Mouse (Mus musculus) brain, embryonic 14.5 days (tissue): ENCODE results near the gene Tspan32. TPM values are rescaled to one million over a fixed set of nuclear protein-coding genes. Genes with fewer than 3 reads are reported as not detected.
A peak's percentile ranks its signal among the peaks of the same experiment; 100 is the strongest.

Source experiments
- DNase-seq: peaks from one replicate; pipeline ENCODE4 v3.0.0-alpha.2; 2011; ENCODE audit warnings: low read depth
- CTCF ChIP-seq: fragments of 200-500 bp; IDR thresholded peaks from 2 replicates; pipeline ENCODE4 v1.5.1; 2012; ENCODE audit warnings: inconsistent platforms, mild to moderate bottlenecking, moderate library complexity, borderline replicate concordance; ENCODE audit not compliant: insufficient read depth, insufficient read length; ENCODE audit errors: extremely low read depth
- POLR2A ChIP-seq: fragments of 200-500 bp; IDR thresholded peaks from 2 replicates; pipeline ENCODE4 v1.6.1; 2012; ENCODE audit warnings: mild to moderate bottlenecking, inconsistent platforms, borderline replicate concordance; ENCODE audit not compliant: poor library complexity, insufficient read depth, insufficient read length, severe bottlenecking; ENCODE audit errors: extremely low read depth
- polyA plus RNA-seq: library from polyadenylated mRNA; depleted of rRNA; stranded (reverse); fragments of >200 nt; gene quantifications from 2 replicates; pipeline ENCODE4 v1.2.3, GENCODE M21; 2012

Tspan32 gene
- polyA plus RNA-seq, 1 experiment: 0.16 TPM

DNA sequence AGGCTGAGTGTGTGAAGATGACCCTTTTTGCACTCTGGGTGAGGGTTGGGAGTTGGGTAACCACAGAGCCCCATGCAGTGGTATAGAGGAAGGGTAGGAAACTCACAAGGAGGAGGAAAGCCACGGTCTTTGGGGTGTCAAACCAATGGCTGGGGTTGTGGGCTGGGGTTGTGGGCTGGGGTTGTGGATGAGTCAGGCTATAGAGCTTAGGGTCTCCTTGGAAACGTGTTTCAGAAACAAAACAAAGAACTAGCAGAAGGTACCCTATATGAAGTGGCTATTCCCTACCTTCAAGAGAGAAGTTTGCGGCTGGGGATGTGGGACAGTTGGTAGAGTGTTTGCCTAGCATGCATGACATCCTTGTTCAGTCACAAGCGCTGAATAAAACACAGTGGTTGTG, 5.2 kb downstream of the Tspan32 start:
- no peak for DNase-seq
- TF ChIP-seq CTCF (no peak), POLR2A (no peak)

DNA sequence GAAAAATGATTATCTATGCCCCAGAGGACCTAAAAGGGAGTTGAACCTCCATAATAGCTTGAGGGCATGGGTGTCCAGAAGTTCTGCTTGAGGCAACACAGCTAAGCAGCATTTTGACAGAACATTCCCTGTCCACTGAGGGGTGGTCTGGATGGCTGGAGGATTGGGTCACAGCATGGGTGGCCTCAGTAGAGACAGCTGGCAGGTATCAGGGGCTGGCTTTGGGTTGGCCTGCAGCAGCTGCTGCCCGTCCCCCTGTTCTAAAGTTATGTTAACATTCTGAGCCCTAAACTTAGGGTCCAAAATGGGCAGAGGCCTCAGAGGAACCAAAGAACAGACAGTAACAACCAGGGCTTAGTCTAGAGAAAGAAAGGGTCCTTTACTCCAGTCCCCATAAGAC, 6.4 kb downstream of the Tspan32 start:
- no peak for DNase-seq
- TF ChIP-seq CTCF: no peak
- TF ChIP-seq POLR2A: no peak

DNA sequence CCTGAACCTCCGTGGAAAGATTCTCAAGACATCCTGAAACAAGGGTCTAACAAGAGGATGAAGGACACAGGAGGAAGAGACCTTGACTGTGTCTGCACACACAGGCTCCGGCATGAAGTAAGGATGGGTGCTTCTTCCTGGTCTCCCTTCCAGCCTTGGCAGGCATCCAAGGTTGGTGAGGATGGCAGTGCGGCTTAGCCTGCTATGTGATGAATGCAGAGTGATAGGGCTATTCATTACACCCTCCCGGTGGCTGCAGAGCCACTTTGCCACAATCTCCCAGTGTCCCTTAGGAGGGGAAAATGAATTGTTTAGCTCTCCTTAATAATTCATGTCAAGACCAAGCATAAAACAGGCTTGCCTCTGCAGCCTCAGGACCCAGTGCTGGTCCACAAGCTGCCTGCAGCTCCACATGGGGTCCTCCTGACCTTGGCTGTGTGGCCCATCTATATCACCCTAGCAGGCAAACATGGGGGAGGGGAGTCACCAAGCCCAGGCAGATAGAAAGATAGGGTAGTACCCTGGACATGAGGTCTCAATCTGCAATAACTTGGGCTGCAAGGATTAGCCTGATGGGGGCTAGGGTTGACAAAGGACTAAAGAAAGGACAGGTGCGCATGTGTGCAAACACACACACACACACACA, 7.5 kb downstream of the Tspan32 start:
- TF ChIP-seq CTCF (no peak), POLR2A (no peak)
- DNase-seq: peak; percentile 68

DNA sequence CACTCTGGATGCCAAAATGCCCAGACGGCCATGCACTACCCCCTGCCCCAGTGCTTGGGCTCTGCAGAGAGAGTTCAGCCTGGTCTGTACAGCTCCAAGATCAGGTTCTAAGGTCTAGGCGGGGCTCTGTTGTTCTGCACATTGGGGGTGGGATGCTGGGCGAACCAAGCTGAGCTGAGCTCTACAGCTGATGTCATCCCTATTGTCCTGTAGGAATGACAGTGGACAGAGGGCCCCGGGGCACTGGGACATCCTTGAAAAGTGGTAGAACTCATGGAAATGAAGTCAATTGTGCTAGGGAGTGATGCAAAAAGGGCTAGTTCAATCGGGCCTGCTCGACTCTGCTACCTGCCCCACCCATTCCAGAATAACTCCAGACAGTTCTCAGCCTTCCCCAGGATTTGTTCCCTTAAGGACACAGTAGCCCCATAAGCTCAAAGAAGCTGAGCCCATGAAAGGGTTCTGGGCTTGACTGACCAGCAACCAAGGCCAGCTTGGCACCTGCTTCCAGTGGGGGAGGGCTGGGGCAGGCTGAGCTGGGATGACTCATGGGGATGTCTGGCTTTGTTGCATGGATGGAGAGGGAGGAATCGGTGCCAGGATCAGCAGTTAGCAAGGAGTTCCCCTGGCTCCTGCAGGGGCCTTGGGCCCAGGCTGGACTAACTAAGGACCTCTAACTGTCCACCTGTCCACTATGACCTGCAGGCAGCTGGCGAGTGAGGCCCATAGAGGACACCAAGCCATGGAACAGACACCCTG, 8.8 kb downstream of the Tspan32 start:
- DNase-seq: peak; percentile 34

DNA sequence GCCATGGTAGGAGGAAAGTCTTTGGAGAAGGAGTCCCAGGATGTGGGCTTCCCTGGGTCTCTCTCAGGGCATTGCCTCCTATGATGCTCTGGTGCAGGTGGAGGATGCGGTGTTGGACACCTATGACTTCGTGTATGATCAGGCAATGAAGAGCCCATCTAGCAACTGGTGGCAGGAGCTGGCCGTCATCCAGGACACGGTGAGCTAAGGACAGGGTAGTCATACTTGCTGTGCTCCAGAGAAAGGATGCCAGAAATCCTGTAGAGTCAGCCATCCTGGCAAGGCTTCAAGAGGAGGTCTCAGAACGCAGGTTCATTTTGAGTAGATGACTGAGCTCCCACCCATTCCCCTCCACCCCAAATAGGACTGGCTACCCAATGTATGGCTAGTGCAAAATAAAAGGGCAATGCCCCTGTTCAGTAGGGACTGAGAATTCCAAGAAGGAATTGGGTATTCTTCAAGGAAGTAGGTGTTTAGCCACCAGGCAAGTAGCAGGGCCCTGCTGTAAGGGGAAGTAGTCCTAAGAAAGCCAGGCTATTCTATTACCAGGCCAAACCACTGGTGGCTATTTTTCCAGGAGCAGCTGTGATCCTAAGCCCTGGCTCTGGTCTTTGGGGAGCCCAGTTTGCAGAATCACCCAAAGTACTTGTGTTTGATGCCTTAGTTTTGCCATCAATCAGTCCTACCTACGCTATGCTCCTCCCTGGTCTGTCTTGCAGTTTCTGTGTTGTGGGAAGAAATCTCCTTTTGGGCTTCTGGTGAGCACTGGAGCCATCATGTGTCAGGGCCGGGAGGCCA, 10.2 kb downstream of the Tspan32 start:
- TF ChIP-seq CTCF: no peak
- no peak for TF ChIP-seq POLR2A
- no peak for DNase-seq

More for the DNA sequence above, 8.8 kb downstream of the Tspan32 start:
- TF ChIP-seq CTCF (no peak), POLR2A (no peak)

DNA sequence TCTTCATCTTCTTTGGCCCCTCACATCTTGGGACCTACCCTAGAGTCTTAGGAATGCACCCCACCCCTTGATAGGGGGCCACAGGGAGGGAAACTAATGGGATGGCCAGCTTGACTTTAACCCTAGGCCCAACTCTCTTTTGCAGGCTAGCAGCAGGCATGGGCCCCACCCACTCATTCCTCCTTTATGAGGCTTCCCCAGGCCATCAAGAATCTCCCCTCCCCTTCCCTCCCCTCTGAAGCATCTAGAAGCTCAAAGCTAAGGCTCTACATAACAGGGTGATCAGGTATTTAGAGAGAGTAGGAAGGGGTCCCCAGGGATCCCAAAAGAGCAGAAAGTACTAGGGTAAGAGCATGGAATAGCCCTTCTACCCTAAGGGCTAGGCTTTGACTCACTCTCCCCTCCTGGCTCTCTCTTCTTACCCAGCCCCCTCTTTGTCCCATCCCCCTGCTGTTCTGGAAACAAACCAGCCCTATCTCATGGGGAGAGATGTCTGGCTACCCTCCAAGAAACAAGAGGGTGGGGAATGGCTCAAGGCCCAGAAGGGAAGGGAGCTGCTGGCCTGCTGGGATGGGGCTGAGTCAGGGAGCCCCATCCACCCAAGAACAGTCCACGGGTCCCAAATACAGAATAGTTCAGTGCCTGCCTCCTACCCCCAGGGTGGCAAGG, 11.0 kb downstream of the Tspan32 start:
- TF ChIP-seq POLR2A: no peak
- TF ChIP-seq CTCF: no peak
- DNase-seq: peak; percentile 90

DNA sequence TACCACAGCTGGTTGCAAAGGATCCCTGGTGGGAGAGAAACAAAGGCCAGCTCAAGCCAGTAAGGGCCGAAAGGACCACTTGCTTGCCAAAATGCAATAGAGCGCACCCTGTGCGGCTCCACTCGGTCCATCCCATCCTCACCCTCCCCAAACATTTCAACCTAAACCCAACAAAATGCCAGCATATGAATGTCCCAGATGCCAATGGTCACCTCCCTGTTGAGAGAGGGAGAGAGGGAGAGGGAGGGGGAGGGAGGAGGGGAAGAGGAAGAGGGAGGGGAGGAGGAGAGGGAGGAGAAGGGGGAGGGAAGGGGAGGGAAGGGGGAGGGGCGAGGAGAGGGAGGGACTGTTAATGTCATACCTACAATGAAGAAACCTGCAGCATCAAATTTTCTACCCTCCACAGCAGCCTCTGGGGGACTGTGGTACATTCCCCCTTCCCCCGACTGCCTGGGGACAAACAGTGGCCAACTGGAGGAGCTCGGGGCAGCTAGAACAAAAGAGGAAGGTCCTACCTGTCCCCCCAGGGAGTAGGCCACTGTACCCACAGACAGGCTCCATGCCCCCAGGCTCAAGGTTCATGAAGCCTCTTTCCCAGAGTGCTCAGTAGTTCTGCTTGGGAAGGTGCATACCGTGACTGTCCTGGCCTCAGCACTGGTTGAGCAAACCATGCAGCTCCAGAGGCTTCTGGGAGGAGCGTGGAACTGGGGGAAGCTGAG, 11.7 kb downstream of the Tspan32 start:
- TF ChIP-seq CTCF (no peak), POLR2A (no peak)
- peak; percentile 48 for DNase-seq

DNA sequence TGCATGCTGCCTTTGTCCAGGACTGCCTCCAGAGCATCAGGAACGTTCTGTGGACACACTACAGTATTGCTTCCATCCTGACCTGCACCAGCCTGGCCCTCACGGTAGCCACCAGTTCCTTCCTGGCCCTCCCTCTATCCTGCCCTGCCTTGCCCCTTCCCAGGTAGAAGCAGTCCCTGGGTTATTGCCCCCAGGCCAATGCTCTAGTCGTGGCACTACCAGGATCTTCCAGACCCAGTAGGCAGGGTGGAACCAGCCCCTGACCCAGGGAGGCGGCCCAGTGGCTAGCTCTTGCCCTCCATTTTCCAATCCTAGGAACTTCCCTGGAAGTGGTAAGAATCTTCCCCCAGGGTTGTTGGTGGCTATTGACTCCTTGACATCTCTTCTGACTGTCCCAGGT, 12.3 kb downstream of the Tspan32 start:
- no peak for TF ChIP-seq POLR2A
- TF ChIP-seq CTCF: no peak
- no peak for DNase-seq

DNA sequence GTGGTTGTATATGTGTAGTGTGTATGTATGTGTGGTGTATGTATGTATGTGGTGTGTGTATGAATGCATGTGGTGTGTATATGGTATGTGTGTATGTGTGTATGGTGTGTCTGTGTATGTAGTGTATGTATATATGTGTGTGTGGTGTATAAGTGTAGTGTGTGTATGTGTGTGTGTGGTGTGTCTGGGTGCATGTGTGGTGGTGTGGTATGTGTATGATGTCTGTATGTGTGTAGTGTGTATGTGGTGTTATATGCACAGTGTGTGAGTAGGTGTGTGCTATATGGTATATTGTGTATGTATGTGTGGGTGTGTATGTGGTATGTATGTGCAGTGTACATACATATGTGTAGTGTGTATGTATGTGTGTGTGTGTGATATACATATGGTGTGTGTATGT, 15.2 kb downstream of the Tspan32 start:
- no peak for DNase-seq
- TF ChIP-seq CTCF: no peak
- TF ChIP-seq POLR2A: no peak

DNA sequence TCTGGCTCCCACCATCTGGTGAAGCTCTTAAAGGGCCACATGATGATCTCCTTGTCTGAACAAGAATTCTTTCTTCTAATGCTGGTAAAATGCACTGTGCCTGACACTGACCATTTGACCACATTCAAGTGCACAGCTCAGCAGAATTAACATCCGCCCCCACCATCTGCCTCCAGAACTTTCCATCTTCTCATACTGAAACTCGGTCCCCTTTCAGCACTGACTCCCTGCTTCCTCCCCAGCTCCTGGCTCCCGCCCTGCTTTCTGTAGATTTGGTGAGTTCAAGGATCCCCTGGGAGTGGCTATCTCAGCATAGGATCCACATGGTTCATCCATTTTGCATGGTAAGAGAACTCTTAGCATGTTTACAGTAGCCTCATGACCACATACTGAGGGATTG, 15.9 kb downstream of the Tspan32 start:
- TF ChIP-seq POLR2A (no peak), CTCF (no peak)
- no peak for DNase-seq
